In genomic region chr11:87086290-87086984, GRCm38 (mm10) we compare ENCODE assay signal across 8 mouse cellular contexts. TPM values are rescaled to one million over a fixed set of nuclear protein-coding genes. Genes with fewer than 3 reads are reported as not detected.
DNase-seq lines count a peak whose midpoint lies in the region; ATAC-seq and TF ChIP-seq lines count a peak whose summit lies in the region.

Smg8 (minus strand) TSS chr11:87086774.

- 2% methylated on average over 43 of the region's 43 CpGs for WGBS in hindbrain, postnatal 0 days

- peak; percentile 95 for ATAC-seq in hindbrain, postnatal 0 days
- ATAC-seq in megakaryocyte, adult 5-6 weeks (ENCODE audit: poor library complexity, severe bottlenecking): peak; percentile 99

- peaks cover 22% of the 10 kb centered on the region for H3K36me3 ChIP-seq in hindbrain, postnatal 0 days (ENCODE audit: insufficient read depth, low read length)

- TF ChIP-seq POLR2A in cortical plate, adult 2 months (IDR thresholded peaks at IDR 0.05; ENCODE audit: extremely low read depth, insufficient read depth, low read length): peak; percentile 76; the same call in 1 of the 2 replicates

- peak within 1 kb of the TSS; percentile 82 for H3K4me2 ChIP-seq in hindbrain, postnatal 0 days (ENCODE audit: low read depth, low read length)

- peaks cover 10% of the 10 kb centered on the region for H3K4me1 ChIP-seq in cortical plate, adult 2 months (ENCODE audit: control insufficient read depth, insufficient read depth, low read length)
- H3K4me1 ChIP-seq in hindbrain, postnatal 0 days (ENCODE audit: insufficient read depth, low read length): peaks cover 9% of the 10 kb centered on the region

- DNase-seq in adipocyte (ENCODE audit: low spot score): peak; percentile 90
- peak; percentile 60 to 70 for DNase-seq in gastrocnemius, adult 8-10 months (ENCODE audit: low spot score in 2 of 2)
- peak; percentile 90 for DNase-seq in hindbrain, postnatal 0 days (ENCODE audit: low spot score)
- peak; percentile 60 to 66 for DNase-seq in left cerebral cortex, adult 8-10 months (ENCODE audit: low spot score in 2 of 2)
- DNase-seq in right cerebral cortex, adult 18-20 months: peak; percentile 87
- DNase-seq in urinary bladder, adult 2 months (ENCODE audit: low spot score): peak; percentile 60

- peak within 1 kb of the TSS; percentile 86 for H3K4me3 ChIP-seq in cortical plate, adult 2 months (ENCODE audit: insufficient read depth, low read length)
- peak within 1 kb of the TSS; percentile 66 for H3K4me3 ChIP-seq in hindbrain, postnatal 0 days (ENCODE audit: low read length)

- no peak for TF ChIP-seq CTCF in cortical plate, adult 2 months (IDR thresholded peaks at IDR 0.05; ENCODE audit: extremely low read depth, insufficient read depth, low read length)
- no peak for TF ChIP-seq CTCF in hindbrain, postnatal 0 days (IDR thresholded peaks at IDR 0.05; ENCODE audit: low read depth)

- H3K9ac ChIP-seq in hindbrain, postnatal 0 days (replicated peaks; ENCODE audit: low read length): peak within 1 kb of the TSS; percentile 66

- H3K27ac ChIP-seq in cortical plate, adult 2 months (ENCODE audit: insufficient read depth, low read length): no peak within 1 kb of the TSS
- peak within 1 kb of the TSS; percentile 64 for H3K27ac ChIP-seq in hindbrain, postnatal 0 days

- H3K9me3 ChIP-seq in hindbrain, postnatal 0 days (ENCODE audit: low read length): no peaks in the 10 kb centered on the region

- H3K27me3 ChIP-seq in hindbrain, postnatal 0 days (ENCODE audit: insufficient read depth, low read length): no peaks in the 10 kb centered on the region

RNA-seq across cellular contexts. Expression of gene Smg8, which starts in this region (rescaled TPM):
- polyA plus RNA-seq in cortical plate, adult 2 months (2012; rRNA removed): 10.2 and 10.6 TPM in 2 replicates
- total RNA-seq in gastrocnemius, adult 8-10 months (2022): 1 to 10 TPM; 7.9 to 9.6 (median 9.1) TPM
- total RNA-seq in hindbrain, postnatal 0 days (2014; rRNA removed): 21.8 and 27.0 TPM in 2 replicates
- 15.5 and 16.0 TPM in 2 replicates for polyA plus RNA-seq in hindbrain, postnatal 0 days (2015; fragmentation: Nextera tagmentation; extraction: Ambion mirVana)
- 10 to 100 TPM; 16.1 to 17.3 (median 16.5) TPM for total RNA-seq in left cerebral cortex, adult 8-10 months (2022)
- total RNA-seq in megakaryocyte, adult 5-6 weeks (2015): 12.4 and 16.5 TPM in 2 replicates
- total RNA-seq in megakaryocyte, adult 5-6 weeks (2017): 17.1 and 19.0 TPM in 2 replicates
- polyA plus RNA-seq in urinary bladder, adult 2 months (2012; rRNA removed): 11.4 and 13.8 TPM in 2 replicates
